Mouse (Mus musculus): Measurements from ENCODE around the gene Fmod.

Gene Fmod

DNA sequence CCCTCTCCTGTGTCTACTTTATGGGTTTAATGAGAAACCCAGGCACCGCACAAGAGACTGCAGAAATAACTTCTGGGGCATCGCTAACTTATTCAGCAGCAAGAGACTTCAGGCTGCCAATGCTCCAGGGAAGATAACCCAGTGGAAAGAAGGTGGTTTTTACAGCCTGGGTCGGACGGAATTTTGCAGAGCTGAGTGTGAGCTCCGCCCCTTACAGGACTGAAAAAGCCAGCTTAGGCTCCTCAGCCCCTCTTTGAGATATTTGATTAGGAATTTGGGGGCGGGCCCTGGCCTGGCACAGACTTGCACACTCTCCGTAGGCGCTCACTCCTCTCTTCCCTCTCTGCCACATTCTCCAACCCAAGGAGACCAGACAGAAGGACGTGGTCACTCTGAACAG lies at the start of gene Fmod:
Gene Fmod, plus strand, starts transcription at position 83 of the 400 bp plus-strand sequence.
- no peak for DNase-seq (ENCODE audit: low spot score in 2 of 2)

DNA sequence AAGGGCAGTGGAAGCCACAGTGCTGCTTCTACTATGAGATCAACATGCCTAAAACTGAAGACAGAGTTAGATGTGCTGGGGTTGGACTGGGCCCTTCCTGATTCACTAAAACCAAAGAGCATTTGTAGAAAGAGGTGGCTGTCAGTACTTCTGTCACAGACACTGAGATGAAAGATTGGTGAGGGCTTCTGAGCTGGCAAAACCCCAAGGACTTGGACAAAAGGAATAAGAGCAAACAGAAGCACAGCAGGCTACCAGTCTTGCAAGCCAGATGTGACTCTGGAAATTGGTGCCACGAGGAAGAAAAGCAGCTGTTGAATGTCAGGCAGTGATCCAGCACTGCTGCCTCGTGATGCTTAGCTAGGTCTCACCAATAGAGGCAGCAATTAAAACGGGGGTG lies 48.2 kb upstream of the Fmod start:
- DNase-seq (ENCODE audit: low spot score in 2 of 2), result no peak

DNA sequence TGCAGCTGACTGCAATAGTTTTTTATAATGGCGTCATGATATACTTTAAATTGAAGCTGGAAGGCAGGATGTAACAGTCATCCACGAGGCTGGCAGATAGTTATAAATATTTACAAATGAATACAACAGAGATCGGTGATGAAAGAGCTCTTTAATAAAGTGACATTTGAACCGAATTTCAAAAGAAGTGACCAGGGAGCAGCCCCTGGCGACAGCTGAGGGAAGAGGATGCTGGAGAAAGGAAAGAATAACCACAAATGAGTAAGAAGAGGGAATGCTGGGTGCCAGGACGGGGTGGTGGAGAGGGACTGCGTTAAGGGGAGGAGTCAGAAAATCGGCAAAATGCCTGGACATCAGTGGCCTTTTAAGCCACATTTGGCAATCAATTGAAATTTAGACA lies 45.8 kb upstream of the Fmod start:
- DNase-seq (ENCODE audit: low spot score in 2 of 2), result no peak

DNA sequence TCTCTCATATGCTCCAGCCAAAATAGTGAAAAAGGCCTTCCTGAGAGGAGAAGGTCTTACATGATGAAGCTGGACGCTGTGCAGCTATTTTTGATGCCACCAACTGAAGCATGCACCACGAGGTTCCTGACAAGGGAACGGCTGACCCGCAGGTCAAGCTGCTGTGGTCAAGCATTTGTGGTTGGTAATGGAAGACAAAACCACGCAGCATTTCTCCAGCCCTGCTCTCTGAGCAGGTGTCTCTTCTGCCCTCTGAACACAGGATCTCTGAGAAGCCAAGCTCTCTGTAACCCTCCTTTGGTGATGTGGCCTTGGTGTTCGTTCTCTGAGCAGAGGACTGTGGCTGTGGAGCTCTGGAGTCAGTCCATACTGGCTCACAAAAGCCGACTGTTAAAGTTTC lies 31.6 kb upstream of the Fmod start:
- DNase-seq (ENCODE audit: low spot score in 2 of 2), result no peak

DNA sequence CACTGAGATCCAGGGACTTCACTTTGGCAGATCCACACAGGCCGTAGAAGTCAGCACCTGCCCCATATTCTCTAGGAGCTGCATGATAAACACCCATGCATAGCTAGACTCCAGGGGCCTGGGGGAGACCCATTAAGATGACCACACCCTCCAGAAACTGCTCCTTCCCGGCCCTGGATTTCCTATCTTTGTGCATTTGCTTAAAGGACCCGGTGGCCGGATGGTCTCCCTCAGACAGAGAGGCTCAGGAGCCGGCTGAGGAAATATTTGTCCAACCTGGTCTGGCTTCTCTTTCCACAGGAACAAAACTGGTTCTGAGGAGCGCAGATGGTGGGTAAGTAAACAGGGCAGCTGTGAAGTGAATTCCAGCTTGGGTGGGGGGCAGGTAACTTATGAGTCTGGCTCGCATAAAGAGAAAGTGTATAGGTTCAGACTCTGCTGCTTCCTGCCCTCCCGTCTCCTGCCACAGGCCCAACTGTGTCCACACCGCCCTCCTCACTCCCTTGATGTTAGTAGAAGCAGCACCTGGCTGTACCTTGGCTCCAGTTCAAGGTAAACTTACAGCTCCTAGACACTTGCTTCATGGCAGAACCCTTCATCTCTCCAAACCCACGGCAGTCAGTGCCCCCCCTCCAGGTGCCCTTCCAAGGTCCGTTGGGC lies 30.8 kb upstream of the Fmod start:
- DNase-seq (ENCODE audit: low spot score in 2 of 2), result no peak

DNA sequence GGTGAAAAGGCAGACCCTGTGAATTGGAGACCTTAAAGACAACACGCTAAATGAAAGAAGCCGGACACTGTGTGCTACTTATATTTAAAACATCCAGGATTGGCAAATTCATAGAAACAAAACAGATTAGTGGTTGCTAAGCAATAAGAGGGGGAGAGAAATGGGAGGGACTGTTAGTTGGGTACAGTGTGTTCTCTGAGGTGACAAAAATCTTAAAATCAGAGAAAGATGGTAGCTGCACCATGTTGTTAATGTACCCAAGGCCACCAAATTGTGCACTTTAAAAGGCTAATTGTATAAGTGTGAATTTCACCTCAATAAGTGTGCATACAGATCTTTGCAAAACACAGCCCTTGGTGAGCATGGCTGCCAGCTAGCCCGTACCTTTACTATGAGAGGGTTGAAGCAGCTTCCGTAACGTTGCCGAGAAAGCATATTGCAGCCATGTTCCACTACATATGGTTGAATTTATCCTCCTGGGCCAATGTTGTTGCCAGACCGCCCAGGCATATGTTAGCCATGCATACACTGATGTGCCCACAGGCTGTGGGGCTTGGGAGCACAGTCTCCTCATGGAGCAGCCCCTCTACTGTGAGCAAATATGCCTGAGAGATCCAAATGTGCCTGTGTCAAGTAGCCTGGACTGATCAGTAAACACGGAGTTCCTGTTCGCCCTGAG lies 12.6 kb upstream of the Fmod start:
- DNase-seq (ENCODE audit: low spot score in 2 of 2), result no peak

DNA sequence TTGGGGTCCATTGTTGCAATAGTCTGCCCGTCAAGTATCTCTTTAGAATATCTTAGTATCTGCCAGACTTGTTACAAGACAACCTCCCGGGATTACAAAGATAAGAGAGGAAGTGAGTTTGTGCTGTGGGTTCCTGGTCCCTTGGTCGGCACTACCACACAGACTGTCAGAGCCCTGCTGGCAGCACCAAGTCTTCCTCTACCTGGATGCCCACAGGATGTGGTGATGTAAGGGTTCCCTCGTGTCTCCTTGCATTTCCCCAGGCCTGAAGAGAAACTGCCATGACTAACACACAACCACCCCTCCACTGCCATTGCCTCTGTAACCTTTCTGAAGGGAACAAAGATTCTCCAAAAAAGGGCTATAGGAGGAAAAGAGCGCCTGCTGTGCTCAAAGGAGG lies 11.1 kb upstream of the Fmod start:
- DNase-seq (ENCODE audit: low spot score in 2 of 2), result no peak

DNA sequence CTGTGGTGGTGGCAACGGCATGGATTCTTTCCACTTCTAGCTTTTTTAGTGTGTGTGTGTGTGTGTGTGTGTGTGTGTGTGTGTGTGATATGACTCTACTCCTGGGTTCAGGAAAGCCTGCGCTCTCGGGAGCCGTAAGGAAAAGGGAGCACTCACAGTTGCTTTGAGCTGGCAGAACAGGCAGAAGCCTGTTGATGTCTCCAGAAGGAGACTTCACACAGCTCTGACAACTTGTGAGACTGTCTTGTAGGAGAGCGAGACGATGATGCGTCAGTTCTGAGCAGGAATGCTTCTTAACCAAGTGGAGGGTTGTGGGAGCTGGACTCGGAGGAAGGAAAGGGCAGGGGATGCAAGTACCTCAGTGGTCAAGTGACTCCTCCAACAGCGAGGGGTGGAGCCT lies 10.3 kb upstream of the Fmod start:
- no peak for DNase-seq (ENCODE audit: low spot score in 2 of 2)

DNA sequence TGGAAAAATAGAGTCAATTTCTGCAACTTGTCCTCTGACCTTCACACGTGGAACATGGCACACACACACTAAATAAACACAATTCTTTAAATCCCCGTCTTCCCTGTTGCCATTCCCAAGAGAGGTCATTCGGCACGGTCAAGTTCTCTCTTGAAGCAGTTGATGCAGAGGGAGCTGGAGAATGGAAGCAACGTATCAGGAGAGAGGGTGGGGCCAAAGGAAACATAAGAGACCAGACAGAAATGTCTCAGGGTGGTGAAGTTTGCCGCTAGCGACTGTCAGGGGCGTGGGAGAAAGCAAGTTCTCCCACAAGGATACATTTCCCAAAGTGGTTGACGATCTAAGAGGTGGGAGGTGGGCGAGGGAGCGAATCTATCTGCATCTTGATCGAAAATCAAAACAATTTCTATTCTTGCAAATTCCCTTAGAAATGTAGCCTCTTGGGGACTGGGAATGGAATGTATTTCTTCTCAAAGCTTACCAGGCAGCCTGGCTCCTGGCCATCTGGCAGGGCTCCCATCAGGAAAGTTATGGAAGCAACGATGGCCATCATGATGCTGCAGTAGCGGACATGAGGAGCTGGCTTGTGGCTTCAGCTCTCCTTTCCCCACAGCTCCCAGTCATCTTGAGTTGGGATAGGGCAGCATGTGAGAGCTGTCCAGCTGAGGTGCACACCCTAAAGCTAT lies 8.8 kb upstream of the Fmod start:
- peak in 1 of 2 experiments; percentile 11 for DNase-seq (ENCODE audit: low spot score in 2 of 2)

DNA sequence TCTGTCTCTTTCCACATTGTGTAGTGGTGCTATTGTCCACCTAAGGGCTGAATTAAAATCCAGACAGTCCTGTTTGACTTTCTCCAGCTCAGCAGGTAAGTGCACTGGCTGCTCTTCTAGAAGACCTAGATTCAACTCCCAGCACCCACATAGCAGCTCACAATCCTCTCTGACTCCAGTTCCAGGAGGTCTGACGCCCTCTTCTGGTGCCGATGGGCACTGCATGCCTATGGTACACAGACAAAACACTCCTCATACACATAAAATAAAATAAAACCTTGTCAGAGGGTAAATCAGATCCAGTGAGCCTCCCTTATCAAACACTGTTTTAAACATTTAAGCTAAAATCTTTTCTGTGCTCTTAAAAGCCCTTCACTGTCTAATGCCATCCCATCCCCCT lies 562 bp upstream of the Fmod start:
- no peak for DNase-seq (ENCODE audit: low spot score in 2 of 2)

DNA sequence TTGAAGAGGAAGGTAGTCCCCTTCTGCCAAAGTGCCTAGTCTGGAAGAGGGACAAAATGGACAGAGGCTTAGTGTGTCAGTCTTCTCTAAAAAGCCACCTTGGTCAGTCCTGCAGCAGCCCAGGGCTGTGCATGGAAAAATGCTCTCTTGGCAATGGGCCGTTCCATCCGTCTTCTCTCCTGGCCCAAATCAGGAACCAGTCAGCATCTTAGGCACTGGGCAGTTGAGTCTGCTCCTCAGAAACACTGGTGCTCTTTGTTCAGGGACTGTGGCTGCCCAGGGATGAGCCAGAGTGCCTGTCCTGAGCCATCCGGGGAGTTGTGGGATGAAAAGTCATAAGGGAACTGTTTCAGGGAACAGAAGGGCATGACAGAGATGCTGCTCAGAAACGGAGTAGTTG lies 1.3 kb downstream of the Fmod start:
- DNase-seq (ENCODE audit: low spot score in 2 of 2), result no peak

DNA sequence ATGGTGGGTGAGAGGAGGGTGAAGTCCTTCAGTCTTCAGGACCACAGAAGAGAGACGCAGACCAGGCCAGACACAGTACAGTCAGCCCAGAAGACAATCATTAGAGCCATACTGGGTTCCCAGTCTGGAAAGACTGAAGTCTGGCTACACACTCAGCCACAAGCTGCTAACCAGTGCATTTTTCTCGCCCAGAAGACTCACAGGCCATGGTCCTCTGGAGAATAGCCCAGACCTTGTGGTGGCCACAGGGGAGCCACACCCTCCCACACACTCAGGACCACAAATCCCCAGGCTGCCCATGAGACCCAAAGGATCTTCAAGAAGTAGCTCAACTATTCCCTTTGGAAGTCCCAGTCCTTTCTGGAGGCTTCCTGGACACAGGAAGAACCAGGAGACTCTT lies 2.3 kb downstream of the Fmod start:
- no peak for DNase-seq (ENCODE audit: low spot score in 2 of 2)

DNA sequence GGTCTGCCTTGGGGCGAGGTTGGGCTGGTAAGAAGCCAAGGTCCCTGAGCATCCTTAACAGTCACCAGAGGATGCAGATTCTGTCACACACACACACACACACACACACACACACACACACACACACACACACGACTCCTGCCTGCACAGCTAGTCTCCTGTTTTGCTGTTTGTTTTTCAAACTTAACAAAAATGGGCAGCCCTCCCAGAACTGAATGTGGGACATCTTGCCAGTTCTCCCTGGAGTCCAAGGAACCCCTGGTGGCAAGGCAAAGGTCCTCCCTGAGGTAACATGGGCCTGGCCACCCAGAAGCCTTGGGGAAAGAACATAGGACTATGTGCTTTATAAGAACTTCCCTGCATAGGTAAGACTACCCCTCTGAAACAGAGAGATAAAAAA lies 4.8 kb downstream of the Fmod start:
- DNase-seq (ENCODE audit: low spot score in 2 of 2), result no peak

DNA sequence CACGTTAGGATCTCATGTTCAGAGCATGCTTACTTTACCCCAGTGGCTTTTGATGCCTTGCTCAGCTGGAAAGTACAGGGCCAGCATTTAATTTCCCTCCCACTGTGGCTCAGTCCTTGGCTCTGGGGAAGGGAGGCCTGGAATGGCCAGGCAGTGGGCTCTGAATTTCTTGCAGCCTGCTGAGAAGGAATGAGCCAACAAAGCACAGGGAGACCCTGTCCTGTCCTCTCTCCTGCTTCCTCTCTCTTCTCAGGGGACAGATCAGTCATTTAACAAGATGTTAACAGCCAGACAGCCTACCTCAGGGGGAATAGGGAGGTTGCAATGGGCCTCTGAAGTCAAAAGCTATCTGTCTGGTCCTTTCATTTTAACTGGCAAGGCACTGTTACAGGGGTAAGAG lies 5.3 kb downstream of the Fmod start:
- DNase-seq (ENCODE audit: low spot score in 2 of 2), result no peak

DNA sequence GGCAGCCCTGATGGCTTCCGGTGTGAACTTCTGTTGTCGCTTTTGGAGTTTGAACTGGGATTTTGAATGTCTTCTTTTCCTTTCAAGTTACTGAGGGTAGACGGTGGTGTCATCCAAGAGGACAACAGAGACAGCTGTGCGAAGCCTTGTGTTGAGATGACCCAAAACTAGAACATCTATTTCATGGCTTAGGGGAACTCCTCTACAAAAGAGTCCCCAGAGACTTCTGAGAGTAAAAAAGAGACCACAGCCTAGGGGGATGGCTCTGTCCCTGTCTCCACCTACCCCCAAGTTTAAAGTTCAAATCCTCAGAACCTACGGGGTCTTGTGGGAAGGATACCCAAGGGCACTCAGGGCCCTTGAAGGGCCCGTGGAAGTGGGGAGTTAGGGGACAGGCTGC lies 7.8 kb downstream of the Fmod start:
- no peak for DNase-seq (ENCODE audit: low spot score in 2 of 2)

DNA sequence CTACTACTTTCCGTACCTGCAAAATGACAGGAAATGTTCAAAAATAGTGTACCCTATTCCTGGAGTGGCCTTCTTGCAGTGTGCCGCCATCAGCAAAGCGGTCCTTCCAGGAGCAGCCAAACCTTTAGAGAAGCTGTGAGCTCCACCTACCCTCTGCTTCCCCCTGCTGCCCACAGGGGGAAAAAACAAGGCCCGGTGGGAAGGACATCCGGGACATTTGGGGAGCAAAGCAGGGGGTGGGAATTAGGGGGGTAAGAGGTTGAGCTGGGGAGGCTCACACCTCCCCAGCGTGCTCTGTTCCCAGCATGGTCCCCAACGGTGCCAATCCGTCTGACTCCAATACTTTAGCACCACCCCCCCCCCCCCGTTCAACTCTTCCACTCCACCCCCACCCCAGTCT lies 8.9 kb downstream of the Fmod start:
- peak; percentile 68 to 86 for DNase-seq (ENCODE audit: low spot score in 2 of 2)

DNA sequence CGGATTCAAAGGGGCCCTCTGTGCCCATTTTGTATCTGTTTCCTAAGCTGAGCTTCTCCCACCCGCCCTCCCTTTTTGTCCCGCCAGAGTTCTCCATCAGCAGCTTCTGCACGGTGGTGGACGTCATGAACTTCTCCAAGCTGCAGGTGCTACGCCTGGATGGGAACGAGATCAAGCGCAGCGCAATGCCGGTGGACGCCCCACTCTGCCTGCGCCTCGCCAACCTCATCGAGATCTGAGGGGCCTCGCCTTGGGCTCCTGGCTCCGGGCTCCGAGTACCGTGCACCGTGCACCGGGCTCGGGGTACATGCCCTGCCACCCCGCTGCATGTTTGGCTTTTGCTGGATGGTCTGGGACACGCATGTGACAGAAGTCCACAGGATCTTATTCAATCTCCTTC lies 9.3 kb downstream of the Fmod start:
- no peak for DNase-seq (ENCODE audit: low spot score in 2 of 2)

DNA sequence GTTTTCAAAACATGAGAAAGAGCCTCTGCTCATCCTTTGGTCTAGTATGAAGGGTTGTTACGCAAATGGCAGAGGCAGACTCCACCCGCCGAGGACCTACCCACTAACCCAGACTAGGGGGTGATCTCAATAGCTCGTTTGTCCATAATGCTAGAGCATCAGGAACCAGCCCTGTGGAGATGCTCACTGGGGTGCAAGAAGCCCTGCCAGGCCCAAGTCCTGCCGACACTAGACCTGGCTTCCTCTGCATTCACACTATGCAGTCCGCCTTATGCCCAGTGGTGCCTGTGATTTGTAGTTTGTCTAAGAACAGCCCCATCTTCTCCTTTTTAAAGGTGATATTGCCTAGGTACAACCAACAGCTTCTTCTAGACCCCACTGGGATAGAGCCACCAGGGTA lies 10.4 kb downstream of the Fmod start:
- DNase-seq (ENCODE audit: low spot score in 2 of 2), result no peak

DNA sequence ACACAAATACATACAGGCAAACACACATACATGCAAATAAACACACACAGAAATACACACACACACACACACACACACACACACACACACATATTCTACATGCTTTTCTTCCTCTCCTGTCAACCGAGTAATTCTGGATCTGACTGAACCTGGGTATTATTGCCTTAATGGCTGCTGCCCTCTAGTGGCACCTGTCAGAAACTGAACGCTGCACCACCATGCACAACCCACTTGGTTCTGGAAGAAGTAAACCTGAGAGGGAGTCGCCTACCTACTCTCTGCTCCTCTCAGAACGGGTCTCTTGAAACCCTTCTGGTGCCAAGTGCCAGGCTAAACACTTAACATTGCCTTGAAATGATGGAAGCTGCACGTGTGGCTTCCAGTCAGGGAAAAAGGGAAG lies 11.7 kb downstream of the Fmod start:
- peak; percentile 58 to 79 for DNase-seq (ENCODE audit: low spot score in 2 of 2)

DNA sequence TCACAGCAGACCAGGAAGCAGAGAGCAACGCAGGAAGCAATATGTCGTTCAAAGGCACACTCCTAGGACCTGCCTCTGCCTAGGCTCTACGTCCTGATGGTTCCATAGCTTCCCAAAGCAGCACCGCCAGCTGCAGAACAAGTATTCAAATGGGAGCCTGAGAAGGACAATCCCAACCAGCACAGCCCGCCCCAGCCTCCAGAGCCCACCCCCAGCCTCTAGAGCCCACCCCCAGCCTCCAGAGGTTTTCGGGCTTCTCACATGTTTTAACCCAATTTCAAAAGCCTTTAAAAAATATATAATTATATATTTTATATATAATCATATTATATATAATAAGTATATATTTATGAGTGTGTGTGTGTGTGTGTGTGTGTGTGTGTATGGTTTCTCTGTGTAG lies 12.5 kb downstream of the Fmod start:
- DNase-seq (ENCODE audit: low spot score in 2 of 2), result no peak

DNA sequence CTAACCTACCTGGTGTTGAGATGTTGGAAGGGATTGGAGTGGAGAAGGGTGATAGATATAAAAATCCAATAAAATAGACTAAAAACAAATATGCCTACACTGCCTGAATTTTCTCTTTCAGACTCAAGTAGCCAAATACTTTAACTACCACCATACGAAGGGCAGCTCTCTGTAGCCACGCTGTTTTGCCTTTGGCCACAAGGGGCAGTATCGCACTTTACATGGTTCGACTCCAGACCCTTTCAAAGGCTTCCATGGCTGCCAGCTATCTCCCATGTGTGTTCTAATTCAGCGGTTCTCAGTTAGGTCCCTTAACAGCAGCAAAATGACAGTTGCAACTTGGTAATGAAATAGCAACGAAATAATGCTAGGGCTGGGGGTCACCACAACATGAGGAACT lies 16.2 kb downstream of the Fmod start:
- DNase-seq (ENCODE audit: low spot score in 2 of 2), result peak; percentile 74 to 91

DNA sequence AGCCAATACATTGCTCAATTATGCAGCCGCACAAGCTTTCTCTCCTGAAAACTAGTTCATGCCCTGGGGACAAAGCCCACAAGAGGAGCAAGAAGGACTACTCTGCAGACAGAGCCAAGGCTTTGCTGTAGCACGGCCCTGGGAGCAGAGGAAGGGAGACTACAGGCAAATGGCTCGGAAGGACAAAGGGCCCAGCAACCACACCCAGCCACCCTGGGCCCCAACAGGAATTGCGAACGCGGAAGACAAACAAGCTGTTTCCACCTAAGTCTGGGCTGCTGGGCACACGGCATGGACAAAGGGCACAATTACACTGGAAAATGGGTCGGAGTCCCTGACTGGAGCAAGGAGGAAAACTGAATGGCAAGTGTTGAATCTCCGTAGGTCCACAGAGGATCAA lies 18.0 kb downstream of the Fmod start:
- DNase-seq (ENCODE audit: low spot score in 2 of 2), result no peak

DNA sequence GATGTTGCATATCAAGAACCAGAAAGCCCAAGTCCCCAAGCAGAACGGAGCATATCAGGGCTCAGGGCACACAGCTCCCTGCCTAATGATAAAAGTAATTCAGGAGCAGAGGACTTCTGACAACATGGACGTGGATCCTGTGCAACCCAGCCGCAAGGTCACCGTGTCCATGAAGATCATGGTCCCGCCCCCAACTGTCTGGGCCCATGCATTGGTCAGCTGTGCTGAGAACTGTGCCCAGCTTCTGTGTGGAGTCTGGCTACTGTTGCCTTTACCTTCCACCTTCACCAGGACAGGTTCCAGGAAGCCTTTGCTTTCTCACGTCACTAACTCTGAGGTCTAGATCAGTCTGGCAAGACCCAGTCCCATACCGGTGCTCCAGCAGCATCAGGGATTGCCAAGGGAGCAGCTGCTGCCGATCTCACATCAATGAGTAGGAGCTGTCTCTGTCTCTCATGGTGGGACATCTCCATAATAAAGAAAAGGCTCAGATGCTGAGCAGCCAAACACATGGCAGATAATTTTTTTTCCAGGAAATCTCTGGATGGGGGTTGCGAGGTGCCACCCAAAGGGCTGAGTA lies 18.7 kb downstream of the Fmod start:
- DNase-seq (ENCODE audit: low spot score in 2 of 2), result no peak
